Mouse (Mus musculus): ENCODE measurements at regions not wholly inside any gene's neighbourhood (a gene's known extent, or its start where the extent isn't known, plus 50 kb on each side); places are given as distances from the start of the nearest gene placed in this dataset.
A peak's percentile ranks its signal among the peaks of the same experiment; 100 is the strongest.

DNA sequence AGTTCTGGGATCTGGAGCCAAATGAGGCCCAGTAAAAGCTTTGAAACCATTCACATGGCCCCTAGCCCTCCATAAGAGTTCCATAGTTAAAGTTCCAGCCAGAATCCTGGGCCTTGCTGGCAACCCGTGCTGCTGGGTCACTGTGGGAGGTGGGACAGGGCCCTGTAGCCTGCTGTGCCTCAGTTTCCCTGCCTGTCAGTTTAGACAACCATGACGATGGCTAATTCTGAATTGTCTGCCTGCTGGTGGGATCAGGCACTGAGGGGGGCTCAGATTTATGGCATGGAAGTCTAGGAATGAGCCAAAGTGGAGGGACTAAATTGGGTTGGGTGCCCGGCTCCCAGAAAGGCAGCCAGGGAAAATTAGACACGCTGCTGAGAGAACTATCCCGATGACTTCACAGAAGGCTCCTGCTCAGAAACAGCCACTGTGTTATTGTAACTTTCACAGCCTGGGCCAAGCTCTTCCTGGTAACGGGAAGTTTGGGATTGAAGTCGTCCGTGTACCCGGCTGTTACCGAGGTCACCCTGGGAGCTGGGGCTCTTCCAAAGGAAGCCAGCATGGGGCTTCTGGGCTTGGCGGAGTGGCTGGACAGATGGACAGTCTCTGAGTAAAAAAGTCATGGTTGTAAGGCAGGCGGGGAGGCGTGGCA is 110.2 kb downstream of the Zfp36l1 start:
- DNase-seq (no peak), ATAC-seq (ENCODE audit: low read depth) (no peak)
- peaks cover 24% of the 10 kb centered on the region for H3K4me1 ChIP-seq (replicated peaks)
- WGBS (ENCODE audit: insufficient replicate concordance) = 81% methylated on average over 13 of the region's 13 CpGs
- no peak overlapping the region for H3K9ac ChIP-seq
- H3K36me3 ChIP-seq = no peaks in the 10 kb centered on the region
- no peaks in the 10 kb centered on the region for H3K9me3 ChIP-seq (replicated peaks)
- no peak overlapping the region for H3K27ac ChIP-seq
- H3K4me2 ChIP-seq = no peak overlapping the region
- no peaks in the 10 kb centered on the region for H3K27me3 ChIP-seq
- H3K4me3 ChIP-seq (replicated peaks) = no peak overlapping the region

DNA sequence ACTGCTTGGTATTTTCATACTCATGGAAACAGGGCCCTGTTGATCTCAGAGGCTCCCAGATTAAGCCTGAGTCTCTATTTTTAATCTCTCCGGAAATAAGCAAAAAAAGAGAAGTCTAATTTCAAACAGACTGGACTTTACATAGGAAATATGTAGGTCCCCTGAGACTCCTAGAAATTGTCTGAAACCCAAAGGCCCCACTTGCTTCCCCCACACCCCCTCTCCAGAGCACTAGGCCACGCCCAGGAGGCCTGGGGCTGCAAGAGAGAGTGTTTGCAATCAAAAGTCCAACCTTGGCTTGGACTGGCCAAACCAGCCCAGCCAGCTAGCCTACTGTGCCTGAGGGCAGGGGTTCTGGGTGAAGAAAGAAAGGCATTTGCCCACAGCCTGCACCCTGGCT is 111.0 kb downstream of the Zfp36l1 start:
- H3K27ac ChIP-seq = no peak overlapping the region; the same call in 1 of the 2 replicates
- 40% methylated on average over 2 of the region's 2 CpGs for WGBS (ENCODE audit: insufficient replicate concordance)
- no peak overlapping the region for H3K4me3 ChIP-seq (replicated peaks)
- no peak overlapping the region for H3K9ac ChIP-seq
- no peaks in the 10 kb centered on the region for H3K36me3 ChIP-seq
- ATAC-seq (ENCODE audit: low read depth) = 0 out of 2 replicates have a peak, but pooled peaks have one; percentile 43
- DNase-seq = no peak
- no peaks in the 10 kb centered on the region for H3K9me3 ChIP-seq (replicated peaks)
- H3K4me2 ChIP-seq = no peak overlapping the region
- H3K4me1 ChIP-seq (replicated peaks) = peaks cover 27% of the 10 kb centered on the region
- H3K27me3 ChIP-seq = no peaks in the 10 kb centered on the region

DNA sequence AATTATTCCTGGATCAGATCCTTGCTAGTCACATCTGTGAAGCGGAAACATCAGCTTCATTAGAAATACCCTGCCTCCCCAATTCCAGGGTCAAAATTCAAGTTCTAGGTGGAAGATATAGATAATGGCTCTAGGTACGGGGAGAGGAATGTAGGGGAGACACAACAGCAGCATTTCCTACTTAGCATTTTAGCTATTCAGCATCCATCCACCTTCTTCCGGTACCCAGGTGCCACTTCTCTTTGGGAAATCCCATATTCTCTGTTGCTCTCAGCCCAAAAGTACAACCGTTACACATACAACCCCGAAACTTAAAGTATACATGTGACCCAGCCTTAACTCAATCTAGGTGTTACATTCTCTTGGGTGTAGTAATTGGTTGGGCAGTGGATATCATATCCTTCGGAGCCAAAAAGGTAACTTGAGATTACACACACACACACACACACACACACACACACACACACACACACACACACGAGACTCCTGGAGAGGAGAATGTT is 112.9 kb downstream of the Zfp36l1 start:
- no peak overlapping the region for H3K4me2 ChIP-seq
- H3K9me3 ChIP-seq (replicated peaks) = no peaks in the 10 kb centered on the region
- H3K27me3 ChIP-seq = no peaks in the 10 kb centered on the region
- 77% methylated on average over 7 of the region's 7 CpGs for WGBS (ENCODE audit: insufficient replicate concordance)
- no peak for ATAC-seq (ENCODE audit: low read depth)
- no peaks in the 10 kb centered on the region for H3K36me3 ChIP-seq
- H3K4me1 ChIP-seq (replicated peaks) = peaks cover 29% of the 10 kb centered on the region
- H3K9ac ChIP-seq = no peak overlapping the region
- H3K27ac ChIP-seq = no peak overlapping the region
- DNase-seq = no peak
- H3K4me3 ChIP-seq (replicated peaks) = no peak overlapping the region

DNA sequence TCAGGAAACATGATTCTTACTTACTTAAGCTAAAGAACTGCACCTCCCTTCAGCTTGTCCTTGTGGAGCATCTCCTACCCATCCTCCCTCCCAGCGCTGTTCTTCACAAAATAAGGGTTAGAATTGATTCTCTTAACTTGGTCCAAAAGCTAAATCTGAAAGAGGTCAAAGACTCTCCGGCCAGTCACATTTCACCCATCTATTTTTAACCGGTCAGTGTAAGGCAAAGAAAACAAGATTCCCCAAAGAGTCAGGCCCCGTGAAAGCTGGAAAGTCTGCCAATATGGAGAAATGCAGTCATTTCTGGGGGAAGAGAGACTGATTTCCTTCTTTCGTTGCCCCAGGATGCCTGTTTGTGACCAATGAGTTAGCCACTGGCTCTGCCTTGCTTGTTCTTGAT is 114.0 kb downstream of the Zfp36l1 start:
- Histone ChIP-seq H3K9ac (no peak overlapping the region), H3K27ac (no peak overlapping the region), H3K4me3 (replicated peaks) (no peak overlapping the region), H3K27me3 (no peaks in the 10 kb centered on the region), H3K9me3 (replicated peaks) (no peaks in the 10 kb centered on the region), H3K4me1 (replicated peaks) (peaks cover 41% of the 10 kb centered on the region), H3K36me3 (no peaks in the 10 kb centered on the region), H3K4me2 (no peak overlapping the region)
- DNase-seq (no peak), ATAC-seq (ENCODE audit: low read depth) (no peak)
- WGBS (ENCODE audit: insufficient replicate concordance) = 81% methylated on average over 5 of the region's 5 CpGs

DNA sequence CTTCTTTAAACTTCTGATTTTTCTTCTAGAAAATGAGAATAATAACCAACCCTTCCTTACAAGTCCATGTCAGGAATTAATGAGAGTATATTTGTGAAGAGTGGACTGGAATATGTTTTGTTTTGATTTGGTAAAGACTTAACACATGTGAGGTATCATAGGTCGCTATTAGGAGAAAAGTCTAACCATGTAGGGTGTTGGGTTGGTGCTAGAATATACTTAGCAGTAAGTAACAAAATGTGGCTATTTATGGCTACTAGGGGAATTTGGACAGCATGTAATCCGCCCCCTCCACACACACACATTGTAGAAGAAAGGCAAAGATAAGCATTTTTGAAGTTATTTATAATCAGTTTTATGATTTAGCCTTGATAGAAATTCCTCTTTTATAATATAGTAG is 114.5 kb downstream of the Zfp36l1 start:
- Histone ChIP-seq H3K4me3 (replicated peaks) (no peak overlapping the region), H3K27me3 (no peaks in the 10 kb centered on the region), H3K36me3 (no peaks in the 10 kb centered on the region), H3K4me2 (no peak overlapping the region), H3K4me1 (replicated peaks) (peaks cover 45% of the 10 kb centered on the region), H3K27ac (no peak overlapping the region), H3K9ac (no peak overlapping the region), H3K9me3 (replicated peaks) (no peaks in the 10 kb centered on the region)
- 58% methylated on average over 2 of the region's 2 CpGs for WGBS (ENCODE audit: insufficient replicate concordance)
- ATAC-seq (ENCODE audit: low read depth) = no peak
- no peak for DNase-seq

DNA sequence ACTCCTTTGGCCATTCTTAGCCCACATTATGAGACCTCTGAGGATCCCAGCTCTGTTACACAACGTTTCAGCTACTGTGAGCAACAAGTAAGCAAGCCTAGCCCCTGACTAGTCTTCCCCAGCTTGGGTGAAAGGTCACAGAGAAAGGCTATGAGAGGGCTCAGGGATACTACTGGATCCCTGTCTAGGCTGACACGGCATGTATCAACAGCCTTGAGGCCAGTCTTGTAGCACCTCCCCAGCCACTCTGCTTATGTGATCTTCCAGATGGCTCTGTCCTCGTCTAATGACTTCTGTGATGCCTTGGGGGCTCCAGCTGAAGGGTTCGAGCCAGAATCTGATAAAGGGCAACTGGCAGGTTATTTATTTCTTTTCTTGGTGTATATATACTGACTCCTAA is 115.6 kb downstream of the Zfp36l1 start:
- DNase-seq (no peak), ATAC-seq (ENCODE audit: low read depth) (no peak)
- Histone ChIP-seq H3K4me1 (replicated peaks) (peaks cover 45% of the 10 kb centered on the region), H3K9ac (no peak overlapping the region), H3K36me3 (no peaks in the 10 kb centered on the region), H3K4me3 (replicated peaks) (no peak overlapping the region), H3K27ac (no peak overlapping the region), H3K27me3 (no peaks in the 10 kb centered on the region), H3K4me2 (no peak overlapping the region), H3K9me3 (replicated peaks) (no peaks in the 10 kb centered on the region)
- 51% methylated on average over 4 of the region's 4 CpGs for WGBS (ENCODE audit: insufficient replicate concordance)

DNA sequence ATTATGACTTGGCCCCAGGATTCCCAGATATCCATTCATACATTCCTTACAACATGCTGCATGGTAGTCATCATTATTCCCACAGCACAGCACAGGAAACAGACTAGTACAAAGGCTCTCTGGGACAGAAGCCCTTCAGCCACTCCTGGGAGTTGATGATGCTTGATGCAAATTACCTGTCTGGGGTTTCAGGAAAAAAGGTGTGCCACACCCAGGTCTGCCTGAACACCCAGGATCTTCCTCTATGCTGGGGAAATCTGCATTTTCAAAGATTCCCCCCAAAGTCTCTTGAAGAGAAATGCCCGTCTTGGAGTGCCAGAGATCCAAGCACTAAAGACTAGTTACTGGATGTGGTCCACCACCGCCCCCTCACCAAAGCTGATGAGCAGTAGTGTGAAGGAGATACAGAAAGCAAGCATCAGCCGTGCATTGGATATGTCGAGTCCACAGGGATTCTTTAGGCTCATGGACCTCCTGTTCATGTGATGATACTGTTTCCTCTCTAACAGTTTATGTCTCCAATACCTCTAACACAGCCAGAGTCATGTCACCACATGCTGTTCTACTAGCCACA is 117.2 kb downstream of the Zfp36l1 start:
- Histone ChIP-seq H3K4me1 (replicated peaks) (peaks cover 38% of the 10 kb centered on the region), H3K36me3 (no peaks in the 10 kb centered on the region), H3K4me2 (no peak overlapping the region), H3K27ac (no peak overlapping the region), H3K9ac (no peak overlapping the region), H3K4me3 (replicated peaks) (no peak overlapping the region), H3K27me3 (no peaks in the 10 kb centered on the region; the same call in 1 of the 2 replicates), H3K9me3 (replicated peaks) (no peaks in the 10 kb centered on the region)
- no peak for DNase-seq
- ATAC-seq (ENCODE audit: low read depth) = no peak
- 71% methylated on average over 4 of the region's 4 CpGs for WGBS (ENCODE audit: insufficient replicate concordance)

DNA sequence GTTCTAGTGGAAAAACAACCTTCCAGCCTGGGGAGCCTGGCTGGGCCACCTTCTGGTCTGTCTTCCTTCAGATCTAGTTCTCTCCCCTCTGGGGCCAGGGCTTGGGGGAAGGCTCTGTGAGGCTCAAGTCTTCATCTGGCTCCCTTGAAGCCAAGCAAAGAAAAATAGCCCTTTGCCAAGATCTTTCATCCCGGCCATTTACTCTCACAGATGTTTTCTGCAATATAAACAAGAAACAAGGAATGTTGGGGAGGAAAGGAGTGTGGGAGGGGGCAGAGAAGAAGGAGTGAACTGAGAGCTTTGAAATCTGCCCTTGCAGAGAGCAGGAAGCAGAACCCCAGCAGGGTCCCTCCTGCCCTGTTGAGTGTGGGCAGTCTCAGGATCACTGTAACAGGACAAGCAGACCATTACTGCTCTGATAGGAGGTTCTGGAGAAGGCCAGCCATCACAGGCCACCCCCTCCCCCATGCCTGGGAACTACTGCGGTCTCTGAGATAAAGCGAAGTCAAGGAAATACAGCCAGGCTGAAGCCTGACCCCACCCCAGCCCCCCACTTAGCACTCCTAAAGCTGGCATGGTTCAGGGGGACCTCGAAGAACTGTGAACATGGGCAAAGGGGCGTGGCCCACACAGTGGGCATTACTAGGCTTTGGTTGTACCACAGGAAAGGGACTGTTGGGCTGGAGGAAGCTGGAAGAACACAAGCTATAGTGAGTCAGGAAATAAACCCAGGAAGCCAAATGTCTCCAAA is 118.8 kb downstream of the Zfp36l1 start:
- Histone ChIP-seq H3K4me2 (no peak overlapping the region), H3K4me3 (replicated peaks) (no peak overlapping the region), H3K9ac (peak overlapping the region; percentile 34), H3K4me1 (replicated peaks) (peaks cover 52% of the 10 kb centered on the region), H3K27ac (peak overlapping the region; percentile 50), H3K27me3 (no peaks in the 10 kb centered on the region; the same call in 1 of the 2 replicates), H3K36me3 (no peaks in the 10 kb centered on the region), H3K9me3 (replicated peaks) (no peaks in the 10 kb centered on the region)
- peak; percentile 41 for DNase-seq
- peak; percentile 80 for ATAC-seq (ENCODE audit: low read depth)
- WGBS (ENCODE audit: insufficient replicate concordance) = 24% methylated on average over 5 of the region's 5 CpGs

DNA sequence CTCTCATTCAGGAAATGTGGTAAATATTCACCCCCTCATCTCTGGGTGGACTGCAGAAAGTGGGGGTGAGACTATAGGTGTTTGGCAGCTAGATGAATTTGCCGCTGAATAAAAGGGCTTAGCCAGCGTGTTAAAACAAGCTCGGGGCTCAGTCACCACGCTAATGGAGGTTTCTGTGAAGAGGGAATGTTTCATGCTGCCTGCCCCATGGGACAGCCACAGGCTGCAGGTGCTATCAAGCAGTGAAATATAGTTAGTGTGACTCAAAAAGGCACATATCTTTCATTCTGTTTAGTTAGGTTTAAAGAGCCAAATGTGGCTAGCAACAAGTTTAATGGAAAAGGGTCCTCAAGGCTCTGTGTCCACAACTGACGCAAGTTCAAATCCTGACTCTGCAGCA is 121.5 kb downstream of the Zfp36l1 start:
- no peaks in the 10 kb centered on the region for H3K9me3 ChIP-seq (replicated peaks)
- no peaks in the 10 kb centered on the region for H3K36me3 ChIP-seq
- 77% methylated on average over 5 of the region's 5 CpGs for WGBS (ENCODE audit: insufficient replicate concordance)
- H3K27me3 ChIP-seq = no peaks in the 10 kb centered on the region; the same call in 1 of the 2 replicates
- H3K27ac ChIP-seq = no peak overlapping the region
- no peak overlapping the region for H3K4me3 ChIP-seq (replicated peaks)
- DNase-seq (no peak), ATAC-seq (ENCODE audit: low read depth) (no peak)
- H3K4me1 ChIP-seq (replicated peaks) = peaks cover 73% of the 10 kb centered on the region
- no peak overlapping the region for H3K4me2 ChIP-seq
- H3K9ac ChIP-seq = no peak overlapping the region

DNA sequence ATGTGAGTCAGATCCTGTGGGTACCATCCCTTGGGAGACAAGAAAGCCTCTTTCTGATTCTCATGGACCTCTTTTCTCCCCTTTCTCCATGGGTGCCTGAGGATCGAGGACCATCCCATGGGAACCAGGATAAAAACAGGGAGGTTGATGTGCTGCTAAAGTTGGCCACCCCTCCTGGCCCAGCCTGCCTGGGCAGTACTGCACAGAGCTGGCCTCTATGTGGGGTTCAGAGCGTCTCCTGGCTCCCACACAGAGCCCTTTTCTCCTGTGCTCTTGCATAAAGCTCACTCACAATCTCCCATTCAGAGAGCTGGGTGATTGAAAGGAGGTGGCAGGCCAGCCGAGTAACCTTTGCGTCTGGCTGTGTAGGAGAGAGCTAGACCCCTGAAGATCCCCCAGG is 122.1 kb downstream of the Zfp36l1 start:
- Histone ChIP-seq H3K4me2 (no peak overlapping the region), H3K27me3 (no peaks in the 10 kb centered on the region; the same call in 1 of the 2 replicates), H3K9me3 (replicated peaks) (no peaks in the 10 kb centered on the region), H3K9ac (no peak overlapping the region), H3K4me3 (replicated peaks) (no peak overlapping the region), H3K27ac (peak overlapping the region; percentile 32; the same call in 1 of the 2 replicates), H3K36me3 (no peaks in the 10 kb centered on the region), H3K4me1 (replicated peaks) (peaks cover 78% of the 10 kb centered on the region)
- 73% methylated on average over 4 of the region's 4 CpGs for WGBS (ENCODE audit: insufficient replicate concordance)
- DNase-seq = no peak
- no peak for ATAC-seq (ENCODE audit: low read depth)

DNA sequence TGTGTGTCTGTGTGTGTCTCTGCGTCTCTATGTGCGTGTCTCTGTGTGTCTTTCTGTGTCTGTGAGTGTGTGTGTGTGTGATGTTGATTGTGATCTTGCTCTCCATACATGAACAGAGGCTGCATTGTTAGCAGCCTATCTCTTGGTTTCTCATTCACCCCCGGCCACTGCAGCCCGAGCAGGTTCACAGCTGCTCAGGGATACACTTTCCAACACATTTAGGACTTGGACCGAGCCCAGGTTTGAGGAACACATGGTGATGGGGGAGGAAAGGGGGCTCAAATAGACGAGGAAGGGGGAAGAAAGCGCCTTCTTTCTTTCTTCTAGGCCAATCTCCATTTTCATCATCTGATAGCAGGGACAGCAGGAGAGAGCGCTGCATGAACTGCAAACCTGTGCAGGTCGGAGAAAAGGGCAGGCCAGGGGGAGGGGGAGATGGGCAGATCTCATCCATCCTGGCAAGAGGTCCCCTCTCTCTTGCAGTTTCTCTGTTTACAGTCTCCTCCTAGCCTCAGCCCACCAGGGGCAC is 123.2 kb downstream of the Zfp36l1 start:
- Histone ChIP-seq H3K9me3 (replicated peaks) (no peaks in the 10 kb centered on the region), H3K4me1 (replicated peaks) (peaks cover 83% of the 10 kb centered on the region), H3K4me2 (no peak overlapping the region), H3K4me3 (replicated peaks) (no peak overlapping the region), H3K36me3 (no peaks in the 10 kb centered on the region), H3K27me3 (no peaks in the 10 kb centered on the region; the same call in 1 of the 2 replicates), H3K9ac (peak overlapping the region; percentile 49), H3K27ac (peak overlapping the region; percentile 92)
- WGBS (ENCODE audit: insufficient replicate concordance) = 59% methylated on average over 9 of the region's 9 CpGs
- ATAC-seq (ENCODE audit: low read depth) (no peak), DNase-seq (no peak)
